Mouse (Mus musculus) pancreas, adult 10 weeks (tissue): ENCODE measurements around the gene Treml2. TPM values are rescaled to one million over a fixed set of nuclear protein-coding genes. Genes with fewer than 3 reads are reported as not detected.

Experiments
- polyA plus RNA-seq: library from polyadenylated mRNA; stranded (reverse); fragments of 350-450 nt; fragmentation: Illumina TruSeq; extraction: RNeasy Lipid Tissue Mini Kit (QIAGEN cat#74804); gene quantifications from one replicate; pipeline ENCODE4 v1.2.3, GENCODE M21; 2015; ENCODE audit warnings: low read depth, low replicate concordance; ENCODE audit not compliant: insufficient read depth

Gene Treml2
- not detected for polyA plus RNA-seq

DNA sequence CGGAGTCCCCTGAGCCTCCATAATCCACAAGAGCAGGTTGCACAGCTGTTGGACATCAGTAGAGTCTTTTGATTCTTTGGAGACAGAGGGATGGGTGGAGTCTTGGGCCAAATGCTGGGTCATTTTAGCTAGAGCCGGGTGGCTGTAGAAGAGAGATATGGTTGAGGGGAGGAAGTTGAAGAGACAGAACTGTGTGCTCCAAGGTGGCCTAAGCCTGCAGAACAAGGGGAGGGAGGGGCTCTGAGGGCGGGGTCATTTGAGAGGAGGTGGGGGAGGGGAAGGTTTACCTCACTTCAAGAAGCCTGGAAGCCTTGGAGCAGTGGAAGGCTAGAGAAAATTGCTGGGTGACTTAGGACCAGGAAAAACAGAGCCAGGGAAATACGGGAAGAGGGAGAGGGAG lies at the start of gene Treml2:
Treml2 (plus strand) TSS at position 296 of the 400 bp plus-strand sequence.

DNA sequence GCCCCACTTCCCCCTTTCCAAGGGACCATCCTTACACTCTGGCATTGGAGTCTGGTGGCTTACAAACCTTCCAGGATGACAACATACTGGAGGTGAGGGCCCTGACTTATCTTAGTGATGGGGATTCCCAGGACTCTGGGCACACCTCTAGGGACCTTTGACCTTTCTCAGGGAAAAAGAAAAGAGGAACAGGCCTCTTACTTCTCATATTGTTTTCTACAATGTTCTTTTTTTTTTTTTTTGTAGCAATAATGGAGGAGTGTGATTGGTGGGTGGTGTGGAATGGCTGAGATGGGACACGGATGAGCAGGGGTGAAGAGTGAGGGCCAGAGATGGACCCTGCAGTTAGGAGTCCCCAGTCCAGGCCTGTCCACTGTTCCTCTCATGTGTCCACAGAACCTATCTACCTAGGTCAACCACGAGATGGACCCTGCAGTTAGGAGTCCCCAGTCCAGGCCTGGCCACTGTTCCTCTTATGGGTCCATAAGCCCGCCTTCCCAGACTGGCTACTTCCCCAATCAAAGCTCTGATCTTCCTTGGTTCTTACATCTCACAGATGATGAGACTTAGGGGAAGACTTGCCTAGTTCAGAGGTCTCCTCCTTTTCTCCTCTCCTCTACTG lies 35.4 kb upstream of the Treml2 start, which contains the start of gene Treml4:
Treml4 (plus strand) TSS at position 555 of the 622 bp plus-strand sequence.

DNA sequence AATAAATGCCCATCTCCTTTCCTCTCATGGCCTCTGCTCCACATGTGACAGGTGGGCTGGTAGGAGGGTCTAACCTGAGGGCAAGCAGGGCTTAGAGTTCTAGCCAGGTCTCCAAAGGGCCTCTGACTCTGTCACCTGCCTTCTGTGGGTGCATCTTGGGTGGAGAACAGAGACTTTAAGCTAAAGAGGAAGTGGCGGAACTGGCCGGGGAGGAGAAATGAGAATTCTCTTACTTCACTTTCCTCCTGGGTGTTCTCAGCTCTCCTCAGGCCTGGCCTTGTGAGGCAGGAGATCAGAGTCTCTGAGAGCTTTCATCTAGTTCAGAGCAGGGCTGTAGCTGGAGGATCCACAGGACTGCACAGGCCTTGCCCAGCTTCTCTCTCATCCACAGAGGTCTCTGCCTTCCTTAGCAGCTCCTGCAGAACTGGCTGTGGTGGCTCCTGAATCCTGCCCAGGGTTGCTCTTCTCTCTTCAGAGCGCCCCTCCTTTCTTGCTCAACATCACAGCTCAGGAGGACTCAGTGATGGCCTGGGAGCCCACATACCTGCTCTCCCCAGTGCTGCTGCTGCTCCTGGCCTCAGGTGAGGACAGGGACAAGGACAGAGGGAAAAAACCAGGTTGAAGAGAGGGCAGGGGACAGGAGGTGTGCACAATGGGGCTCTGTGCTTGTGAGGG lies 16.7 kb downstream of the Treml2 start, which contains the start of gene B430306N03Rik:
B430306N03Rik (plus strand) TSS at position 237 of the 675 bp plus-strand sequence.

DNA sequence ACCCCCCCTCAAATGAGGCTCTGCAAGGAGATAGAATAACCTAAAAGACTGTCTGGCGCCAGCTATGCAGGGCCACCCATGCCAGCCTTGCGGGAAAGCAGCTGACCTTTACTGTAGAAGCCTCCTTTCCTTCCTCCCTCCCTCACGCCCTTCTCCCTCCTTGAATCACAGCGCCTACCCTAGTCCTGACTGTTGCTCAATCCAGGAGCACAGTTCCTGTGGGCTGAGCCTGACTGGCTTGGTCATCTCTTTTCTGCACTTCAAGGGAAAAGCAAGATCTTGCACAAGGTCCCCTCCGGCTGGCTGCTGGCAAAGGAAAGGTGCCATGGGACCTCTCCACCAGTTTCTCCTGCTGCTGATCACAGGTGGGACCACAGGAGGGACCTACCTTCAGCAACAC lies 46.9 kb downstream of the Treml2 start, which contains the start of gene Trem2:
Trem2 (plus strand) TSS at position 171 of the 400 bp plus-strand sequence.

DNA sequence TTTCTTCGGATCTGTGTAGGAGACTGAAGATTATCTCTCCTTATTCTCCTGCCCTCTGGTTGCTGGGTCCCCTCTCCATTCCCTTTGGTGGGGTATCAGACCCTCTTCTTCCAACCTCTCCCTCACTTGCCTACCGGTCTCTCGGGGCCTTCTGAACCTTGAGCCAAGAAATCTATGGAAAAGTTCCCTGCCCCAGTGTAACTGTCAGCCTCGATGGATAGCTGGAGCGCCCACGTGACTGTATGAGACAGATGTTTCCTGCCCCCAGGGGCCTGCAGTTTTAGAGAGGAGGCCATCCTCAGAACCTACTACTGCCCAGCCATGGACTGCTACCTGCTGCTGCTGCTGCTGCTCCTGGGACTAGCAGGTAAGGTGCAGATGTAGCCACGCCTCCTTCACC lies 60.3 kb downstream of the Treml2 start, which contains the start of gene Treml1:
Treml1 (plus strand) TSS at position 301 of the 400 bp plus-strand sequence.

Other genes with a start within 250 kb of the Treml2 start
- not detected for gene 1700067P10Rik, start 210.2 kb upstream of the Treml2 start, polyA plus RNA-seq
- not detected for gene 9830107B12Rik, start 153.2 kb upstream of the Treml2 start, polyA plus RNA-seq
- not detected for gene A530064D06Rik, start 132.2 kb upstream of the Treml2 start, polyA plus RNA-seq
- not detected for gene Trem1, start 66.7 kb upstream of the Treml2 start, polyA plus RNA-seq
- not detected for gene Trem3, start 51.7 kb upstream of the Treml2 start, polyA plus RNA-seq
- not detected for gene Treml4, start 35.2 kb upstream of the Treml2 start, polyA plus RNA-seq
- not detected for gene B430306N03Rik, start 16.6 kb downstream of the Treml2 start, polyA plus RNA-seq
- 3.0 TPM for gene Trem2, start 46.9 kb downstream of the Treml2 start, polyA plus RNA-seq
- gene Treml1, start 60.4 kb downstream of the Treml2 start, polyA plus RNA-seq, result not detected
- 9.0 TPM for gene Nfya, start 110.4 kb downstream of the Treml2 start, polyA plus RNA-seq
- 5.6 TPM for gene Oard1, start 110.5 kb downstream of the Treml2 start, polyA plus RNA-seq
- not detected for gene Apobec2, start 133.4 kb downstream of the Treml2 start, polyA plus RNA-seq
- gene Tspo2, start 152.0 kb downstream of the Treml2 start, polyA plus RNA-seq, result not detected
- 0.54 TPM for gene Unc5cl, start 155.4 kb downstream of the Treml2 start, polyA plus RNA-seq